Mouse (Mus musculus): ENCODE measurements around the gene Srp72.

Gene Srp72

GRCm38 (mm10) chr5:76974554-76975285, at the start of gene Srp72:
Gene Srp72 (plus strand): TSS chr5:76974683.
- DNase-seq (ENCODE audit: low spot score in 2 of 2): peak; percentile 68 to 69

GRCm38 (mm10) chr5:76928124-76928832, 46.2 kb upstream of the Srp72 start:
- no peak for DNase-seq (ENCODE audit: low spot score in 2 of 2)

GRCm38 (mm10) chr5:76929180-76929877, 45.2 kb upstream of the Srp72 start:
- no peak for DNase-seq (ENCODE audit: low spot score in 2 of 2)

- DNase-seq (ENCODE audit: low spot score in 2 of 2): no peak
These were observed 34.8 kb upstream of the Srp72 start for GRCm38 (mm10) chr5:76939717-76940116.

- DNase-seq (ENCODE audit: low spot score in 2 of 2): no peak
These were observed 32.5 kb upstream of the Srp72 start for GRCm38 (mm10) chr5:76941975-76942374.

- DNase-seq (ENCODE audit: low spot score in 2 of 2): no peak
These were observed 32.0 kb upstream of the Srp72 start for GRCm38 (mm10) chr5:76942505-76942904.

- DNase-seq (ENCODE audit: low spot score in 2 of 2): no peak
These were observed 29.4 kb upstream of the Srp72 start for GRCm38 (mm10) chr5:76944965-76945677.

GRCm38 (mm10) chr5:76945678-76946033, 28.8 kb upstream of the Srp72 start:
- no peak for DNase-seq (ENCODE audit: low spot score in 2 of 2)

GRCm38 (mm10) chr5:76947142-76947541, 27.3 kb upstream of the Srp72 start:
- DNase-seq (ENCODE audit: low spot score in 2 of 2): no peak

- no peak for DNase-seq (ENCODE audit: low spot score in 2 of 2)
These were observed 26.7 kb upstream of the Srp72 start for GRCm38 (mm10) chr5:76947758-76948157.

GRCm38 (mm10) chr5:76950343-76951105, 24.0 kb upstream of the Srp72 start:
- DNase-seq (ENCODE audit: low spot score in 2 of 2): no peak

GRCm38 (mm10) chr5:76951106-76952027, 23.1 kb upstream of the Srp72 start, which contains the start of the genes Paics and Ppat:
Gene Paics (plus strand): TSS chr5:76951307.
Gene Ppat (minus strand): TSS chr5:76951578.
- DNase-seq (ENCODE audit: low spot score in 2 of 2): peak; percentile 96 to 98

GRCm38 (mm10) chr5:76952112-76953040, 22.1 kb upstream of the Srp72 start:
- DNase-seq (ENCODE audit: low spot score in 2 of 2): no peak

GRCm38 (mm10) chr5:76953794-76954193, 20.7 kb upstream of the Srp72 start:
- DNase-seq (ENCODE audit: low spot score in 2 of 2): no peak

- DNase-seq (ENCODE audit: low spot score in 2 of 2): no peak
These were observed 20.1 kb upstream of the Srp72 start for GRCm38 (mm10) chr5:76954271-76954900.

GRCm38 (mm10) chr5:76955474-76955873, 19.0 kb upstream of the Srp72 start:
- no peak for DNase-seq (ENCODE audit: low spot score in 2 of 2)

- DNase-seq (ENCODE audit: low spot score in 2 of 2): no peak
These were observed 16.5 kb upstream of the Srp72 start for GRCm38 (mm10) chr5:76957954-76958353.

- DNase-seq (ENCODE audit: low spot score in 2 of 2): no peak
These were observed 14.9 kb upstream of the Srp72 start for GRCm38 (mm10) chr5:76959587-76959986.

Measured in urinary bladder, adult 18-20 months (tissue).